Mouse (Mus musculus): ENCODE measurements around the gene Plcl1.

Gene Plcl1

DNA sequence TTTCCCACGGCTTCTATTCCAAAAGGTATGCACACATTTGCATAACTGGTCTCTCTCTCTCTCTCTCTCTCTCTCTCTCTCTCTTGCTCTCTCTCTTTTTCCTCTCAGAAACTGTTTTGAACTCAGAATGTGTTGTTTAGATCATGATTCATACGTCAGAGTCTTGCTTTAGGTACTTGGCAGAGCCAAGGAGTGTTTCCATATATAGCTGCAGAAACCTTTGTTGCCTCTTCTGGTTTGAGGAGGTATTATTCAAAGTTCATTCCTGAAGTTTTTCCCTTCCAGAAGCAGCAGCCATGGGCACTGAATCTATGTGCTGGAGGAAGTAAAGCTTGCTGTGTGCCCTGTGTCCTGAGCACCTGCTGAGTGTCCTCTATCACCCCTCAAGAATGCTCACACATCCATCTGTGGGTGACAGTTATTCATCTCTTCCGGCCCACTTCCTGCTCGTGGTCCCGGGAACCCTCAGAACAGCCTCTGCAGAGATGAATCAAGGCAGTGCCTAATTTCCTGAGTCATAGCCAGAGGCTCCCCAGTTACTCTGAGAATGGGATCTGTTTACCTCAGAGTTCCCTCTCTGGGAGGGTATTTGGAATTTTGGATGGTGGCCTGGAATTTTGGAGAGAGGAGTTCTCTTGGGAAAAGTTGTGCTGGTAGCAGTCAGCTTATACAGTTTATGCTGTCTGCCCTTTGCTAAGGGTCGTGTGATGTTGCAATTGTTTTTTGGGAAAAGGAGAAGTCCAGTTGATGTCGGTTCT lies 123.0 kb downstream of the Plcl1 start:
- DNase-seq = peak in 1 of 2 experiments; percentile 36

DNA sequence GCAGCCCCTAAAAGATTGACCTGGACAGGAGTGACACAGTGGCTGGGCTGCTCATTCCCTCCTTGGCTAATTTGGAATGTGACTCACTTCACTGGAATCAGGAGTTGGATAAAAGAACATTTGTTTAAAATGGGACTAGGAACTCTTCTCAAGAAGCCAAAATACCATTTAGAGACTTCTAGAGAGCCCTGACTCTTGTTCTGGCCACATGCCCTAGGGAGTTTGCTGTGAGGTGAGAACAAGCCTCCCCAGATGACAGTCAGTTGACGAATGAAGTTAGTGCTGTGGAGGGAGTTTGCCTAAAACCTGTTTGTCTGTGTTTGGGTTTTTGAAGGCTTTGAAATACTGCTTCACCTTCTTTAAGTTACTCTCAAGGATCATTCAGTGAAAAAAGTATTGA lies 128.1 kb downstream of the Plcl1 start:
- DNase-seq = no peak

DNA sequence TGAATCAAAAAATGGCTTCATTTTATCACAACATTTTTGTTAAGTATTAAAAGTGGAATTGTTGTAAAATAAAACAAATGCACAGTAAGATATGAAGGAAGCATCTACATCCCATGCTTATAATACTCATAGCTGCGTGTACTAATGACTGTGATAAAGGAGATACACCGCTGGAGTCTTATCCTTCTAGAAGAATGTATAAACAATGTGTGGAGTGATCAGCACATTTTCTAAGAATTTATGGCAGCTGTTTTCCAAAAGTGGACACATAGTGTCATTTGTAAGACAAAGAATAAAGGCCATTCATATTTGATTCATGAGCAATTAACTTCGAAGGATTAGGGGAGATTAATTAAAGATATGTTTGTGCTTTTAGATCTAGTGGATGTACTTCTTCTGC lies 148.7 kb downstream of the Plcl1 start:
- DNase-seq = no peak

DNA sequence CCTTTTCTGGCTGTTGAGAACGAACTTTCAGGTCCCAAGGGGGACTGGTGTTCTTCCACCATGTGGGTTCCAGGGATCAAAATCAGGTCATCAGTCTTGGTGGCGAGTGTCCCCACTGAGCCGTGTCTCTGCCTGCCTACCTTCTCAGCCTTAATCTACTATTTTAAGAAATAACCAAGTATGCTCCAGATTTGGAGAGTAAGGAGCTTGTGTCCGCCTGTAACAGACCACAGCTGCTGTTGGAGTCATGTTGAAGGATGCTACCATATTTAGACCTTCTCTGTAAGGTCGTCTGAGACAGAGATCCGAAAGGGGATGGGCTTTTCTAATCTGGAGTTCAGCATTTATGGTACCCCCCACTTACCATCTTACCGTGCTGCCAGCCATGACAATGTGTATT lies 152.2 kb downstream of the Plcl1 start:
- no peak for DNase-seq

DNA sequence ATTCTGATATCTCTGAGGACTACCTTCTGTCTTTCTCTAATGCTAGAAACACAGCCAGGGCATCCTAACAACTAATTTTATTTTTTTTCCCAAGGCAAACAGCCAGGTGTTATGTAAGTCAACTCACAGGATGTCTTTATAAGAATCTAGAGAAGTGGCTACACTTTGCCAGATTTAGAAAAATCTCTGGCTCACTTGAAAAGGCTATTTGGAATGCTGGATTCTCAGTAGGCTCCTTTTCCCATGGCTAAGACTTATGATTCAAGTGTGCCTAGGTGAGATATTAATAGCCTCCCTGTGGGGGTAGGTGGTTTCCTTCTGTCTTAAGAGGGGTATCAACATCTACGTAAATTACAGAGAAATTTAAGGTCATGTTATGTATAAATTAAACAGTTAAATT lies 152.7 kb downstream of the Plcl1 start:
- no peak for DNase-seq

DNA sequence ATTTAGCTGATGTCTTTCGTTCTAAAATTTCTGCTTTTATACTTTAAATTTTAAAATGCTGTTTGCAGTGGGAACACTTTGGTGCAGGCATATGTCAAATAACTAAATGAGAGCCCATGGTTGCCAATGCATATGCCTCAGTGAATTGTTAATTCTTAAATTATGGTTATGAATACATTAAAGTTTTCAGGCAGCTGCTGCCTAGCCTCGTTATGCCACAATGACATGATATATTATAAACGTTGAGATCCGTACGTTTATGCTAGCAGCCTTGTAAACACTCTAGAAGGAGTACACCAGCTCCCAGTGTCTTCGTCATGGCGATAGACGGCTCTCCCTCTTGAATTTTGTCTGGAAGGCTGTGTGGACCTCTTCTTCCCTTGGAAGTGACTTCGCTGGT lies 154.3 kb downstream of the Plcl1 start:
- no peak for DNase-seq

DNA sequence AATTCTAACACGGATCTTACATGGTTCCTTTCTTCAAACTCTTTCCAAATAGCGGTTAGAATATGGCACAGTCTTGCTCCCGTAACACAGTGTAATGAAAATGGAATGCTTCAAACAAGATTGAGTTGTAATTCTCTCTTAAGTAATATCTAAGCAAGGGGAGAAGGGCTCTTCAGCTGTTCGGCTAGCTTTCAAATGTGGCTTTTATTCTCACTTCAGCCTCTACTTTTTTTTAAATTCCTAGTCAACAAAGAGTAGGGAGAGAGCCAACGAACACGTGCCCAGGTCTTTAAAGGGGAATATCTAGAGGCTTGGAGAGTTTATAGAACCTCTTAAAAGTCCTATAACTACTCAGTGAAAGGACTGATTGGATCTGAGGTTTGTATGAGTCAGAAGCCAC lies 160.2 kb downstream of the Plcl1 start:
- DNase-seq = no peak

DNA sequence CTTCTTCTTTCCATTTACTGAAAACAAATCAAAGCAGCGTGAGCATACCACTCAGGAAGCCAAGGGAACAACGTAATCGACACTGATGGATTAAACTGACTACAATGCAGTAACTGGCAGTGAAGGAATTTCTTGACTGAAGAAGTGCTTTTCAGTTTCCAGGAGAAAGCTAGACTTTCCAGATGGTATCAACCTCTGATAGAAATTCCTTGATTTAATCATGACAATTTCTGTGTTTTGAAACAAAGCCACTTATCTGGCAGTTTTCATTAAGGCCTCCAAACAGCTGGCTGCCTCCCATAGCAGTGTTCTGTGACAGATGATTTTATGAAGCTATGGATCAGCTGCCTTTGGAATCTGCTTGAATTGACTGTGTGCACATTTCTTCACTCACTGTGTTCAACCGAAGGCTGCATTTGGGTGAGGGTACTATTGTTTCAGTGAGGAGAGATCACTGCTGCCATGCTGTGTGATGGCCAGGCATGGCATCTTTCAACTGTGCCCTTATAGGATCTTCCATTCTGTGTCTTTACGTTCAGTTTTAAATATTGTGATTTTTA lies 162.2 kb downstream of the Plcl1 start:
- DNase-seq = no peak

DNA sequence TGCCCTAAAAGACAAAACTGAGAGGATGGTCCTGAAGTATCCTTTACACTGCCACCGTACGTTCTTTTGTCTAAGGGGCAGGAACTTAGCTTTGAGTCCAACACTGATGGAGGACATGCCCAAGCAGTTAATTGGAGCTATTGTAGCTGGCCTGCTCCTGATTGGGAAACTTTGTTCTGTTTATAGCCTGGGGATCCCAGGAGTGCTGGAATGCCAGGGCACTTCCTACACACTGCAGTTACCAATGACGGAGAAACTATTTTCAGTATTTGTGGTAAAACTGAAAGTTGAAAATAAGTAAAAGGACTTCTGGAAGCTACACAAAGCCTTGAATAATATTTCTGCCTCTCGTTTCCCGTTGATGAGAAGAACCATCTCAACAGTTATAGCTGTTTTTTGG lies 164.5 kb downstream of the Plcl1 start:
- no peak for DNase-seq

DNA sequence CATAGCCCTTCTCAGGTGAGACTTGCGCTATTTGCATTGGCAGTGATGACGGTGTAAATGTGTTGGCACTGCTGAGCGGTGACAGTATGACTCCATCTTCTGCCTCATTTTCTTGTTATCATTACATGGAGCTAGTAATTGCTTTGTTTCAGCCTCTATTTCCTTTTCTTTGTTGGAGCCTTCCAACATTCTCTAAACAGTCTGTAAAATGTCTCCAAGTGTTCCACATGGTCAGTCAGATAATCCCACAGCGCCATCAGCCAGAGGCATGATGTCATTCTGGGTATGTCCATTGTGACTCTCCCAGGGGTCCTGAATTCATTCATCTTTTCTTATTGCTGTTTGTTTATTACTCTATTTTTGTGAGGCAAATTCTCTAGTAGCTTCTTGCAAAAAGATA lies 165.7 kb downstream of the Plcl1 start:
- DNase-seq = no peak

DNA sequence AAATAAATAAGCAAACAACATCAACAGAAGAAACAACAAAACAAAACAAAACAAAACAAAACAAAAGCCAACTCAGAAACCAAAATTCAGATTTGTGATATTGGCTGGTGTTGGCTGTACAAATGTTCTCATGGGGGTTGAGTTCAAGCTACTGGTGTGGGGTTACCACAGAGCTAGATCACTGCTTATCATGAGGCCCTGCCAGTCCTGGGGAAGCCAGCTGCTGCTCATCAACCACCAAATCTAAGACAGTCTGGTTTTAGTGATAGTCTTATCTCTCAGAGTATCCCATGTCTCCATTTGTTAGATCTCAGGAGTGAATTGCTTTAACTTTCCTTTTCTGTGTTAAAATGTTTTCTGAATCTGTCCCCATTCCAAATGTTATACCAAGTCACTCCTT lies 166.5 kb downstream of the Plcl1 start:
- DNase-seq = peak in 1 of 2 experiments; percentile 35

DNA sequence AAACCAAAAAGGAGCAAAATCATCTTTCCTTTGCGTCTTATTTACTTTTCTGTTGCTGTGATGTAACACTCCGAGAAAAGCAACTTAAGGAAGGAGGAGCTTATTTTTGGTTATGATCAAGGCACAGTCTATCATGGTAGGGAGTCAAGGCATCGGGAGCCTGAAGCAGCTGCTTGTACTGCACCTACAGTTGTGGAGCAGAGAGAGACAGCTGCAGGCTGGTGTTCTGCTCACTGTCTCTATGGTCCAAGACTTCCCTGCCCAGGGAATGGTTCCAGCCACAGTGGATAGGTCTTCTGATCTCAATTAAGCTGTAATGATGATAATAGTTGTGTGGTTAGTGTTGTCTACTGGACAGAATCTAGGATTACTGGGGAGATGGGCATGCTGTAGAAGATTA lies 166.9 kb downstream of the Plcl1 start:
- no peak for DNase-seq

DNA sequence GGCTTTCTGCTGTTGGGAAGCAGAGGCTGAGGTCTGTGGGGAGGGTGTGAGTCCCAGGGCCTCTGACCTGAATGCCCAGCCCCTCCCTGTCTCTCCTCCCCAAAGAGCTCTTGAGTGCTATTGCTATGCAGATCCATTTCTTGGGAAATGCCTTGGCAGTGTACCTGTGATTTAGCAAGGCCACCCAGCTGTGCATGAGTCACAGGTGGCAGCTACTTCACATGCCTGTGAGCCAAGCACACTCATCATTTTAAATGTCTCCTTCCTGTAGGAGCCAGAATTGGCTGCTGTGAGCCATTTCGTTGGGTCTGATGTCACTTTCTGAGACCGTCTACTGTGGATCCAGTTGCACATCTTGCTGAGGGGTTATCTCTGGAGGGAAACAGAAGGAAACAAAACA lies 170.2 kb downstream of the Plcl1 start:
- DNase-seq = peak in 1 of 2 experiments; percentile 17

DNA sequence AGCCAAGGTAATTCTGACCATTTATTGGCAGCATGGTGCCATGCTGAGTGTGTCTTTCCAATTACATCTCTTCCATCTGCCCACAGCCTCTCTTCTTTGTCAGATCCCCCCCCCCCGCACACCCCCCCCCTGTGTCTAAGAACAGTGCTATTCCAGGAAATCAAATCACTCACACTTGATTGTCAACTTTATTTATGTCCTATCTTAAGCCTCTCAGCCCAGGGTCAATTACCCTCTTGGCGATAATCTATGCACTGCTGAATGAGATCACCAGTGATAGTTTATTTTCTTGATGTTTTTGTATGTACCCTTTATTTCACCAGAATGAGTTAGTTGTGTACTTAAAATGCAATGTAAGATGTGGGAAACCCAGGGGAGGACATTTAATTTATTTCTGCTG lies 176.0 kb downstream of the Plcl1 start:
- DNase-seq = no peak

DNA sequence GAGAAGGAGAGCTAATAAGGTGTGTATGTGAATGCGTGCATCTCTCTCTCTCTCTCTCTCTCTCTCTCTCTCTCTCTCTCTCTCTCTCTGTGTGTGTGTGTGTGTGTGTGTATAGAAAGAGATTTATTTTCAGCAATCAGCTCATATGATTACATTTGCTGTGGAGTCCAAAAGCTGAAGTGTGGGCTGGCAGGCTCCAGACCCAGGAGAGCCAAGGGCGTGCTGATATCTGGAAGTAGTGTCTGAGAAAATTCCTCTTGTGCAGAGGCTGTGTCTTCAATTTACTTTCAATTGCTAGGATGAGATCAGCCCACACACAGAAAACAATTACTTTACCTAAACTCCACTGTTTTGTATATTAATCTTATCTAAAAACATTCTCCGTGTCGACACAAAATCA lies 179.7 kb downstream of the Plcl1 start:
- DNase-seq = no peak

DNA sequence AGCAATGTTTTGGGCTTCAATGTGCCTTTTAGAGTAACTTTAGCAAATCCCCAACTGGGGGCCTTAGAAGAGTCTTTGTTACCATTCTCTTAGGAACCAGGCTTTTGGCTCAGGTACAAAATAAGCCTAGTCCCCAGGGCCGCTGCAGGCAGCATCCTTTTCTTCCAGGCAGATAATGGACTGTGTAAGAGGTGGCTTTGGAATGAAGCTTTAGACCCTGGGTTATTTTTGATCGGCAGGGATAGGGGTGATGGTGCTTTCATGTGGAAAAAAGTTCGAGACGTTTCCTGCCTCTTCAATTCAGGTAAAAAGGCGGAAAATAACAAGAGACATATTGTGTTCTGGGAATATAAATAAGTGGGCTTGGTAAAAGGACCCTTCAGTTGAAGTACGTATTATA lies 182.4 kb downstream of the Plcl1 start:
- no peak for DNase-seq

DNA sequence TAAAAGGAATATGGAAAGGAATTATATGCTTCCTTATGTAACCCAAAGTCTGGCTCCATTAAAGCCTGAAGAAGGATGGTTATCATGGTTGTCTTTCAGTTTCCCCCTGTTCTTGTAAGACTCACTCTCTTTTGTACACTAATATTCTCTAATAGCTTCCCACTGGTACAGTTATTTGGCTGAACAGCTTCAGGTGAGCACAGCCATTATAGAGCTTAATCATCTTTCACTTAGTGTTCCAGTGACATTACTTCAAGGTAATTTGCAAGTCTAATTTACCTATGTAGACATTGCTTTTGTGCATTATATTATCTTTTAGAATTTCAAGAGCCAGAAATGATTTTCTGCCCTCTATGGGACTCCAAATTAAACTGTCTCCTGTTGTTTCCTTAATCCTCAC lies 184.3 kb downstream of the Plcl1 start:
- DNase-seq = no peak

DNA sequence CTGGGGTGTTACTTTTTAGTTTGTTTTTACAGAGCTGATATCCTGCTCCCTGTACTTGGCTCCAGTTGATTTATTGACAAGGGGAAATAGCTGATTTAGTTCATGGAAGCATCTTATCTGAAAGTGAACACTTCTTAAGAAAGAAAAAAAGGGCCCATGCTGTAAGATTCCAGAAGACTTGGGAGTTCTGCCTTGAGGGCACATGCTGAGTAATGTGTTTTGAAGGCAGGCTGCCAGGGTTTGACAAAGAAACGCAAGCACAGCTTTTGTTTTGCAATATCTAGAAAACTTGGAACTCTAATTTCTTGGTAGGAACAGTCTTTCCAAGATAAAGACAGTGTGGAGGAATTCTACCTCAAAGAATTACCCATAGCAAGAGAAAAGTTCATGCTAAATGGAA lies 194.8 kb downstream of the Plcl1 start:
- peak; percentile 55 to 67 for DNase-seq

DNA sequence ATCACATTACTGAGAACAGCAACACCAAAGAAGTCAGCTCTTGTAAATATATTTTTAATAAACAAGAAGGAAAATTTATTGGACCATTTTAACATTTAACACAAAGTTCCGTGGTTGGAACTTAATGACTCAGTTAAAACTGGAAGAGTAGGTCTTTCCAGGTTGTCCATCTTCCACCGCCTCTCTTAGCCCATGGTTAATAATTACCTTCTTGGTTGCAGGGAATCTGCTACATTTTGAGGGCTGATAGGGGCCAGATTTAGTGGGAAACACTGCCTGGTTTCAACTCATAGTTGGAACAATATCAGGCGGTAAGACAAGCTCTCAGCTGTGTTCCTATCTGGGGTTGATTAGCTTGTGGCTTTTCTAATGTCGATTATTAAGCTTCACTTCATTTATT lies 198.9 kb downstream of the Plcl1 start:
- peak in 1 of 2 experiments; percentile 26 for DNase-seq

DNA sequence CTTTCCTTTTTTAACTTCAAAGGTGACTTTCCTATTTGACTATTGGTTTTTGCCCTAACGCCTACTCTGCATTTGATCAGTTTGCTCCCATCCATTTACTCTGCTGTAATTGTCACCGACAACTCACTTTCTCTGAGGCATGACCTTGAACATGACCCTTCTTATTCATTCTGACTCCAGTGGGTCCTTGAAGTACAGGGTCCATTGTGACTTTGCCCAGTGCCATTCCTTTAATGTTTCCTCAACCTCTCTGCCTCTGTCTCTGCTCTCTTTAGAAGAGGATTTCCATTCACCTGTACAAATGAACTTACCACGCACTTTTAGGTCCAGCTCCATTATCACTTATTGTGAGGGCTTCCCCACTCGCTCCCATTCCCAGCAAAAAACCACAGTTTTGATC lies 199.7 kb downstream of the Plcl1 start:
- no peak for DNase-seq

DNA sequence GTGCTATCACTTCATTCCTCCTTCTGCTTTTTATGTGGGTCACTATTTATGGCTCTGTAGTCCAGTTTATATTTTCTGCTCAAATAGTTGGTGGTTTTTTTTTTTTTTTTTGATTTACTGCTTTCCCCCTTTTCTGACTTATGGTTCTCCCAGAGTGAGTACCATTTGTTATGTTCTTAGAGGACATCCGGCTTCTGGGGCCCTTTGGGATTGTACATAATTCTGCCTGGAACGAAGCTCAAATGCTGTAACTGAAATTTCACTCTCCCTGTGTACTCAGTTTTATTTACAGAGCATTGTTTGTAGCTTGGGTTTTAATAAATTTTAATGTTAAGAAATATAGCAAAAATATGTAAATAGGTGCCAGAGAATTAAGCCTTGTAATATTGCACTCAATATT lies 200.2 kb downstream of the Plcl1 start:
- DNase-seq = peak in 1 of 2 experiments; percentile 38

DNA sequence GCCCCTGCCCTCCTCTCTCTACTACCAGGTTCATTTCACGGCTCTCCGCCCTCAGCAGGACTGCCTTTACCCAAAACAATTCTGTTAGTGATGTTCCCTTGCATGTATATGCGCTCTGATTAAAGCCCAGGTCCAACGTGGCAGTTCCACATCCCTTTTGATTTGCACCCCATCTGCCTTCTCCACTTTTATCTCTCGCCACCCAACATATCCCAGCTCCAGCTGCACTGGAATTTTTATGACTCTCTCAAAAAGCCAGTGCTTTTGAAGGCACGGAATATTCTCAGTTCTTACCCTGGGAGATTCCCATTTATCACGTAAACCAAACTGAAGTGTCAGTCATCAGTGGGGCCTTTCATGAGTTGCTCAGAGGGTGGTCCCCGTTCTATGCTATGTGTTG lies 200.7 kb downstream of the Plcl1 start:
- DNase-seq = no peak

DNA sequence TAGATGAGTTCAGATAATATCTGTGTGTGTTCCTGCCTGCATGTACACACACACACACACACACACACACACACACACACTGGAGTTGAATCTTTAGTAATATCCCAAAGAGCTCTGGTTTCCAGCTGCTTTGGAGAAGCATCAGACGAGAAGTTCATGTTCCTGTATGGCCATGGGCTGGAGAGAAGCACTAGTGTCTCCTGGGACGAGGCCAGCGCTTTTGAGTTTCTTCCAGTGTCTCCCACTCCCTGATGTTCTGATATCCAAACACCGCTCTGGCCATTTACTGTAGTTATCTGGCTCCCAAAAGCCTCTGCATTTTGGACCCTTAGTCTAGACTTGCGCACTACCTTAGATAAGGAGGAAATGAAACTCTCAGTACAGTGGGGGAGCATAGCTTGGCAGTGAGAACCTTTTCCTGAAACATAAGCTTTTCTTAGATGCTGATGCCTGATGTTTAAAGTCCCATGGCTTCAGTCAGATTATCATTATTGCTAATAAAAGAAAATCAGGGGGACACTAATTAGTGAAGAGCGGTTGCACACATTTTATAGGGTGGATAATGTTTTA lies 207.1 kb downstream of the Plcl1 start:
- DNase-seq = no peak

DNA sequence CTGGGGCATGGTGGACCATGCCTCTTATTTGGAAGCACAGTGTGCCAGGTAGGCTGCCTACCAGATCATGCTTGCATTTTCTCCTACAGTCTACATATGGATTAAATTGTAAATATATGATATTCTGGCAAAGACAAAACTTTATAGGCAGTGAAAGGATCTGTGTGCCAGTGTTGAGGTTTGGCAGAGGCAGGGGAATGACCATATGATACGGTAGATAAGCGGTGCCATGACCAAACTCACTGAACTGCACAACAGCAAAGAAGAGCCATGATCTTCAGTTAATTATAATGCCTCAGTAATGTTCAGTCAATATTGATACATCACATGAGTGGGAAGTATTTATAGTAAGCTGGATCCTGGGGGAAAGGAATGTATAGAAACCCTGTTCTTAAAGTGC lies 212.1 kb downstream of the Plcl1 start:
- DNase-seq = no peak

Data from kidney, postnatal 36 days (tissue).